Mouse (Mus musculus) large intestine, adult 2 months (tissue): ENCODE data around the gene Il11. TPM values are rescaled to one million over a fixed set of nuclear protein-coding genes. Genes with fewer than 3 reads are reported as not detected.

Experiments used
- DNase-seq: peaks from one replicate; pipeline ENCODE4 v3.0.0-alpha.2; 2012; ENCODE audit warnings: low read depth, low spot score
- WGBS: fragments of 180-500 bp; shearing (Covaris S2); methylation state at CpG from one replicate; pipeline ENCODE4 v1.1.7; 2018; 5-methylcytosine and 5-hydroxymethylcytosine counted together
- polyA plus RNA-seq: library from polyadenylated mRNA; depleted of rRNA; stranded (reverse); fragments of >200 nt; gene quantifications from 2 replicates; pipeline ENCODE4 v1.2.3, GENCODE M21; 2012; rRNA removed

Gene Il11
- polyA plus RNA-seq, 1 experiment = 0.11 TPM

DNA sequence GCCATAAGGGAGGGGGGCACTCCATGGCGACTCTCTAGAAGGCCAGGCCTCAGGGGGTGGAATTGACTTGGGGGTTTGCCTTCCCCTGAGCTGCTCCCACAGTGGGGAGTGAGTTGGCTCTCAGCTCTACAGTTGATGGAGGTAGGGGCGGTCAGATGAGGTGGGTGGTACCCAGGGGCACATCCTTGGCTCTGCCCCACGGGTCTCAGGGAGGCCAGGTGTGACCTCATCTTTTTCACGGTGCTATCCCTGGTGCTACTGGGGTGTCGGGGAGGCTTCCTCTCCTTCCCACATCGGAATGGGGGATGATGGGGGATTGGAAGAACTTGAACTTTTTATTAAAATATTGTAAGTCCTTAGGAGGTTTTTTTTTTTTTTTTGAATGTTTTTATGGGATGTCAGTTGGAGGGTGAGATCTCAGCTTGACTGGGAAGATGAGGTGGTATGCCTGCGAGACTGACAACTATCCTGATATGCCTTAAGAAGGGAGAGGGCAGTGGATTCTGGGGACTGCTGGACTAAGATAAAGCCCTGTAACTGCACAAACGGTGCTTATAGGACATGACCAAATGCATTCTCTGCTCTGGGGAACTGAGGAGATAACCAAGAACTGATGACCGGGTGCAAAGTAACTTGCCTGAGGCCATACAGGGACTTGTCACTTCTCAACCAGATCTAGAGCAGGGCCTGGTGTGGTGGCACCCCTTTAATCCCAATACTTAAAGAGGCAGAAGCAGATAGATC is 35.3 kb downstream of the Il11 start:
- no peak for DNase-seq
- 81% methylated on average over 9 of the region's 9 CpGs for WGBS

DNA sequence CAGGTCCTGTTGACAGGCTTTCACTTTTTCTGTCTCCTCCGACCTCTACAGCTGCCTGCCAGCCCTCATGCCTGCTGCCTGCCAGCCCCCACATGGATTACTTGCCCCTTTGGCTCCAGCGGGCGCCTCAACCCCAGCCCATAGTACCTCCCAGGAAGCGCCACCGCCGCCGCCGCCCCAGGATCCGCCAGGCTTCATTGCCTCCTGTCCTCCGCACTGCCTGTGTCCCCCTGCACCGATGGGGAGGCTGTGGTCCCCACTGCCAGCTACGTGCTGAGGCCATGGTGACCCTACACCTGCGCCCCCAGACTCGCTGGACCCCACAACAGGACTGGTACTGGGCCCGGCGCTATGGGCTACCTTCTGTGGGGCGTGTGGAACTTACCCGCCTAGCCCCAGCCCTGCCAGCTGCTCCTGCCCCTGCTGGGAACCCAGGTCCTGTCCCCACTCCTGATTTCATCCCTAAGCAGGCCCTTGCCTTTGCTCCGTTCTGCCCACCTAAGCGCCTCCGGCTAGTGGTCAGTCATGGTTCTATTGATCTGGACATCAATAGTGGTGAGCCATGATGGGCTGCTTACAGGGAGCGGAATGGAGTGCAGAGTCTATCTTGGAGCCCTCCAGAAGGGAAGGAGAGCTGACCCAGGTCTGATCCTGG is 36.2 kb downstream of the Il11 start:
- no peak for DNase-seq
- 95% methylated on average over 22 of the region's 22 CpGs for WGBS

DNA sequence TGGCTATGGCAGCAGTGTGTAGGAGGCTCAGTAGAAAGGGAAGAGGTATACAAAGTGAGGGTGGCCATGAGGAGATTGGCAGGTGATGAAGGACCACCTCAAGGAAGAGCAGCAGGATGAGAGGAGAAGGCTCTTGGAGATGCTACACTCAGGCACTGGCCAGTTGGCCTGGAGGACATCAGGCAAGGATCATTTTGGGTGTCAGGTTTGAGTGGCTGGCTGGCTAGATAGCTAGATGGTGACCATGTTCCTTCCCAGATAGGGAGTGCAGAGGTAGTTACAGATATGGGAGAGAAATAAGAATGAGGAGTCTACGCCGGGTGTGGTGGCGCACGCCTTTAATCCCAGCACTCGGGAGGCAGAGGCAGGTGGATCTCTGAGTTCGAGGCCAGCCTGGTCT is 37.8 kb downstream of the Il11 start:
- no peak for DNase-seq
- WGBS = 95% methylated on average over 6 of the region's 6 CpGs

DNA sequence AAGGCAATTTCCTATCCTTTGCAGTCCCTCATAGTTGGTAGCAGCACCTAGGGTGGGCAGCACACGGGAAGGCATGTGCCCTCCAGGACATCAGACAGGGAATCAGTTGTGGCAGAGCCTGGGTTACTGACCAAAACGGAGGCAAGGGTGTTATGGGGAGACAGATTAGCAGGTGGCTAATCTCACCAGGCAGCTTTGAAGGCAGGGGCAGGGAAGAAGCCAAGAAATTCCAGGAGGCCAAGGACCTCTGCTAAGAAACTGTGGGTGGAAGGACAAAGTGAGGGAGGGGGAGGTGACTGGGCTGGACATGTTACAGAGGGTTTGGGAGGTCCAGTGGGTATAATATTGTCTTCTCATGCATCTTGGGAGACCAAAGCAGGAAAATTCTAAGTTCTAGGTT is 39.3 kb downstream of the Il11 start:
- 67% methylated on average over 2 of the region's 2 CpGs for WGBS
- DNase-seq = no peak

DNA sequence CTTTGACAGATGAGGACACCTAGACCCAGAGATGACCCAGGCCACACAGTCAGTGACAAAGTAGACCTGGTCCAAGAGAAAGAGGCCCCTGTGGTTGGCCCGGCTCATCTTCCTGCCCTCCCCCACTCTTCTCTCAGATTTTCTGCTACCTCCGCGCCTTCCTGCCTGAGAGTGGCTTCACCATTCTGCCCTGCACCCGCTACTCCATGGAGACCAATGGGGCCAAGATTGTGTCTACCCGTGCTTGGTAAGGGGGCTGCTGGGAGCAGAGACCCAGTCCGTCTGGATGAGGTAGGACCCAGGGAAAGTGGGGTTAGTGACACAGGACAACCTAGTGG is 40.2 kb downstream of the Il11 start:
- no peak for DNase-seq
- WGBS = 94% methylated on average over 6 of the region's 6 CpGs

DNA sequence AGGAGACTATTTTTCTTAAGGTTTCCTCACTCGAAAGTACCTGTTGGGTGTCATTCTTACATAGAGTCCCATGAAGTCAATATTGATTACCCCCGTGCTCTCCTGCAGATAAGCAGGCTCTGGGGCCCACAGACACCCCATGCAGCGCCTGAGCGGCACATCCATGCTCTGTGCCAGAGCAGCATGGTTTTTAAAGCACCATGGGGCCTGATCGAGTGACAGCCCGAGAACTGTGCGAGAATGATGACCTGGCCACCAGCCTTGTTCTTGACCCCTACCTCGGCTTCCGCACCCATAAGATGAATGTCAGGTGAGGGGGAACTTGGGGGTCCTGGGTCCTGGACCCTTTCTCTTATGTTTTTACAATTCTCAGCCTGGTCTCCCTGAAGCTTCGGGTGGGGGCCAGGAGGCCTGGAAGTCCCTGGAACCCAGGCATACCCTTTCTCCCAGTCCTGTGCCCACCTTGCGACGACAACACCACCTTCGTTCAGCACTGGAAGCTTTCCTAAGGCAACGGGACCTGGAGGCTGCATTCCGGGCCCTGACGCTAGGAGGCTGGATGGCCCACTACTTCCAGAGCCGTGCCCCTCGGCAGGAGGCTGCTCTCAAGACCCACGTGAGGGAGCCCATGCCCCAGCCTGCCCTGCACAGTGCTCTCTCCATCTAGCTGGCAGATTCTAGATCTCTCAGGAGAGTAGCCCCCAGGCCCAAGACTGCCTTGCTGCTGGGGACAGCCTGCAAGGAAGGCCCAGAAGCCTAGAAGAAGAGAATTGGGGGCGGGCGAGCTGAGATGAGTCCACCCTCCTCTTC is 40.8 kb downstream of the Il11 start:
- WGBS = 85% methylated on average over 21 of the region's 21 CpGs

DNA sequence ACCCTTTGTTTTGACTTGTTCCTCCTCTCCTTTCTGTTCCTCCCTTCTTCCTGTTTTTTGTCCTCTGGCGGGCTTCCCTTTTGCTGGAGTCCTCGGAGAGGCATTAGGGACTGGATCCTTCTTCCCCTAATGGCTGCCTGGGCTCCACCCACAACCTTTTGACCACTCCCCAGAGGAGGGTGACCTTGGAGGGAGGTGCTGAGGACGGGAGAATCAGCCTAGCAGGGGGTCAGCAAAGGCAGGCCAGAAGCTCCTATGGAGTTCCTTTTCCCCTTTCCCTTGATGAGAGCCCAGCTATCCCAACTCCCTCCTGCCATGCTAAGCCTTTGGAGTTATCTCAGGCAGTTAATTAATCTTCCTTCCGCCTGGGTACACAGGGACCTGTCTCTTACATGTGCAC is 41.5 kb downstream of the Il11 start:
- no peak for DNase-seq
- 5% methylated on average over 4 of the region's 4 CpGs for WGBS

More for the DNA sequence above, 40.8 kb downstream of the Il11 start:
- no peak for DNase-seq

DNA sequence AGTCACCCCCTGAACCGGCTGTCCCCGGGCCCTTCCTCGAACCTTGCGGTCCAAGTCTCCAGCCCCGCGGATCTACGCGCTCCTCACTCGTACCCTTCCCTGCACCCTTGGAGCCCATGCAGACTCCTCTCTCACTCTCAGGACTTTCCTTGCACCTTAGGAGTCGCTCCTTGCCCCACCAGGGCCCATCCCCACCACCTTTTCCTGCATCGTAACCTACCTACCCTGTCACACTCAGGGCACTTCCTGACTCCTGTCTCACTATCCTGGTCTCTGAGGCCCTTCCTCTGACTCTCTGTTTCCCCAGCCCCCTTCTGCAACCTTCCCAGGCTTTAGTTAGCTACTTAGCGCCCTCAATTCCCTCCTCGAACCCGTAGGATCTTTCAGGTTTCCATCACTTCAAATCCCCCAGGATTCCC is 42.3 kb downstream of the Il11 start:
- no peak for DNase-seq

DNA sequence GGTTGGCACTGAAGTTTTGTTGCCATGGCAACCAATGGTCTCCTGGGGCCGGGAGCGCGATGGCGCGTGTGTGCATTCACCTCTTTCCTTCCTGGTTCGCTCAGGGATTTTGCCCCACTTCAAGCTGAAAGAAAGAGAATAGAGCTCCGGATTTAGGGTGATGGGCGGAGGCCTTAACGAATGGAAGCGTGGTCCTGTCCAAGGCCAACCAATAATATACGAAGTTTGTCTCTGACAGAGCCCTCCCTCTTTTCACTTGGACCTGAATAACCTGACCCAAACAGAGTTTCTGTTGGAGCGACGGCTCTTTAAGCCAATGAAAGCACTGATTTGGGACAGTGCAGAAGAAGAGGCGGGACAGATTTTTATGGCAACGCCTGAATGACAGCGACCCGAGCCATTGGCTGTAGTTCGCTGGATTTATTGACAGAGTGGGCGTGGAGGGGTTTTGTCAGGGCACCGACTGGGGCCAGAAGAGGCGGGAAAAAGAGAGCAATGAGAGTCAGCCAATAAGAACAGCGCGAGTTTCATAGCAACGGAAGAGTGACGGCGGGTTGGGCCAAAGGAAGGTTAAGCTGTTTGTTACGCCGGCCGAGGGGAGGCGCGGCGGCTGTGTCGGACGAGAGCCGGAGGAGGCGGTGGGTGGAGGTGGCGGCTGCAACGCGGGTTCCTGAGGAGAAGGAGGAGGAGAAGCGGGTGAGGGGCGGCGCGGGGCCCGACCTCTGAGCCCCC is 42.9 kb downstream of the Il11 start, which contains the start of gene Kmt5c:
Gene Kmt5c, plus strand, starts transcription at position 572 of the 732 bp plus-strand sequence.
- under 1% methylated on average over 44 of the region's 44 CpGs for whole genome bisulfite sequencing
- peak; percentile 100 for DNase-seq

More for the DNA sequence above, 42.3 kb downstream of the Il11 start:
- under 1% methylated on average over 14 of the region's 14 CpGs for WGBS

DNA sequence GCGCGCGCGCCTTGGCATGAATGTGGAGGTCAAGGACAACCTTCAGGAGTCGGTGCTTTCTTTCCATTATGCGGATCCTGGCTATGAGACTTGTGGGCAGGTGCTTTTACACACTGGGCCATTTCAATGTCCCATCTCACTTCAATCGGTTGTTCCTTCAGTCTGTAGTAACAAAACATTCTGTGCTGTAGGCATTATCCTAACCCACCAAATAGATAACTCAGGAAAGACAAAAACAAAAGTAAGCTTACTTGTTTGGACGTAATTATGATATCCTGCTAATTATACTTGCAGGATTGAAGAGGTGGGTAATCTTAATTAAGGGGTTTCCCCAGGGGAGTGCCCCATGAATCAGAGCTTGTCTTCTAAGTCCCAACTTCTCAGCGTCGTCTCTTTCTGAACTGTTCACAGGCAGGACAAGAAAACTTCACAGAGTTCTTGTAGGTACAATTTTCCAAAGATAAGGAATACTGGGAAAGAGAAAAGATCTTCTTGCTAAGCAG is 43.6 kb downstream of the Il11 start:
- no peak for DNase-seq
- 45% methylated on average over 10 of the region's 10 CpGs for WGBS

DNA sequence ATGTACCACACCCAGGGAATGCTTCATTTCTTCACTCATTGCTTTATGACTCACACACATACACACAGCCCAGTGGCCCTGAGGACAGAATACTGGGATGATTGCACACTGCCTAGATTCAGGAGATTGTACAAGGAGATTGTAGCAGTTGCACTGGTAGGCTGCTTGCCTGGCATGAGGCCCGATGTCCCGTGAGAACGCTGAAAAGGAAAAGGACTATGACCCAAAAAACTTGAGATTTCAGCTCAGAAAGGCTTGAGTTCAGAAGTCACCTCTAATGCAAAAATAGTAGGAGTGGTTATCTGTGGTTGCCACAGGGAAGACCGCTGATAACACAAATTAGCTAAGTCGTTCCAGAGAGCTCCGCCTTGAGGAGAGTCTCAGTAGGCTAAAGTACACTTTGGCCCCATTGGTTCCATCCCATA is 49.7 kb downstream of the Il11 start:
- no peak for DNase-seq
- 25% methylated on average over 6 of the region's 6 CpGs for WGBS

DNA sequence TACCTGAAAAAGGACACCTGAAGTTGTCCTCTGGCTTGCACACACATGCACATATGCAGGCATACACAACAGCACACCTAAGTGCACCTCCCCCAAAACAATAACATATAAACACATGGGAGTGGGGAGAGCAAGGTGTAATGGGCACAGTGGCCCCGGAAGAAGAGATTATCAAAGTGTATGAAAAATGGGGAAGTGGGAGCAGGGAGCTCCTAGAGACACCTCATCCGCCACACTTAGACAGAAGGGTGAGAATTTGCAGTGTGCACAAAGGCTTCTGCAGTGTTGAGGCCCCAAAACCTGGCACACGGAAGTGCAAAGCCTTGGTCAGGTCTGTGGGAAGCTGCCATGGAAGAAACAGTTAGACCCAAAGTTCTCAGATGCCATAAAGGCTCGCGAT is 51.6 kb downstream of the Il11 start:
- WGBS = 83% methylated on average over 5 of the region's 5 CpGs
- DNase-seq = no peak

DNA sequence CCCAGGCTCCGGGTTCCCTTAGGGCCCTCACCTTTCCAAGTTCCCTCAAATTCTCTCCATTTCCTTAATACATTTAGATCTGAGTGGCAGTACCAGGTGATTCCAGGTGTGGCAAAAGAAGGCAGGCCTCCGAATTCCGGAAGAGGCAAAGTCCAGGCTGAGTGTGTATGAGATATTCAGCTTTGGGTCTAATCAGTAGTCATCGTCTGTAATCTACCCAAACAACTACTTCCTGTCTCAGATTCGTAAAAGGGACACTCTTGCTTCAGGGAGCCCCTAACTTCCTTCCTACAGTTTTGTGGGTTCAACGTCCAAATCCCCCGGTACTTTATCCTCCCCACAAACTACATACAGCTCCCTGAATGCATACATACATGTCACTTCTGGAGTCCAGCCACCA is 57.5 kb downstream of the Il11 start, which contains the start of gene Tmem150b:
Gene Tmem150b, minus strand, starts transcription at position 81 of the 400 bp plus-strand sequence.
- WGBS = 15% methylated on average over 7 of the region's 7 CpGs
- DNase-seq = peak; percentile 87

DNA sequence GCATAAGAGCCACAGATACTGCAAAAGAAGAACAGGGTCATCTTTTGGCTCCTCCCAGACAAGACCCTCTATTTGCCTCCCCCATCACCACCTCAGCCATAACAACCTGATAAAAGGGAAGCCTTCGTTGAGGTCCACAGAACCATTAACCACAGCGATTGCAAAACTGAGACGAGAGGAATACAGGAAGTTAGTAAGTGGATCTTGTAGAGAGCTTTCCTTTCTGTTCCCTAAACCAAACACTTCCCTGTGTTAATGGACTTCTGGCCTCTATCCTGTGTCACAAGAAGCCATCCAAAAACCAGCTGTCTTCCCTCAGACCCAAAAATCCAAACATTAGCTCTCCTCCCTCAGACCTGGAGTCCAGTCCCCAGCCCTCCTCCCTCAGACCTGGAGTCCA is 58.3 kb downstream of the Il11 start:
- DNase-seq = no peak
- WGBS = 7% methylated on average over 3 of the region's 3 CpGs

DNA sequence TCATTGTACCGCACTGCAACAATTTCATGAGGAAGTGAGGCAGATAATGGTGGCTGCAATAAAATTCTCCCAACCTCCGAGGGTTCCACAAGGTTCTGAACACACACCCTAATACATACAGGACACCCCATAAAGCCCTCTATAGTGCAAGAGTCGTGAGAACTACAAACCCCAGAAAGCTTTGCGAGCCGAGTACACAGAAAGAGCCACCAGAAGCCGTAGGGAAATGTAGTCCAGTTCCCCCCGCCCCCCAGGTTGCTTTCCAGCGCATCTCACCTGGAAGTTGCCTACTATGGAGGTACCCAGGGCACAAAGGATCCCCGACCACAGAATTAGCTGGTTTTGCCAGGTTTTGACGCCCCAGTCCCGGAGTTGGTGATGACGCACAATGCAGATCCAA is 59.2 kb downstream of the Il11 start:
- 23% methylated on average over 12 of the region's 12 CpGs for WGBS
- no peak for DNase-seq

Other genes with a start within 250 kb of the Il11 start
- 4.5 and 5.3 TPM in 2 replicates for gene Syt5, start 235.3 kb downstream of the Il11 start, polyA plus RNA-seq
- 85.7 and 191 TPM in 2 replicates for gene Ptprh, start 178.8 kb downstream of the Il11 start, polyA plus RNA-seq
- gene Tmem86b, start 151.4 kb downstream of the Il11 start, polyA plus RNA-seq = 72.9 and 162 TPM in 2 replicates
- gene Ppp6r1, start 123.8 kb downstream of the Il11 start, polyA plus RNA-seq = 104 and 150 TPM in 2 replicates
- 32.7 and 34.4 TPM in 2 replicates for gene Hspbp1, start 97.8 kb downstream of the Il11 start, polyA plus RNA-seq
- gene Brsk1, start 92.3 kb downstream of the Il11 start, polyA plus RNA-seq = 1.7 and 2.3 TPM in 2 replicates
- gene Tmem150b, start 57.6 kb downstream of the Il11 start, polyA plus RNA-seq = 84.0 and 118 TPM in 2 replicates
- gene Kmt5c, start 42.7 kb downstream of the Il11 start, polyA plus RNA-seq = 95.6 and 126 TPM in 2 replicates
- 45.0 and 50.2 TPM in 2 replicates for gene Cox6b2, start 29.8 kb downstream of the Il11 start, polyA plus RNA-seq
- gene Fam71e2, start 11.6 kb downstream of the Il11 start, polyA plus RNA-seq = not detected in 2 replicates
- not detected in 2 replicates for gene Tmem190, start 78 bp upstream of the Il11 start, polyA plus RNA-seq
- 81.4 and 90.8 TPM in 2 replicates for gene Tmem238, start 6.8 kb upstream of the Il11 start, polyA plus RNA-seq
- 510 and 604 TPM in 2 replicates for gene Rpl28, start 10.0 kb upstream of the Il11 start, polyA plus RNA-seq
- gene Ube2s, start 29.7 kb upstream of the Il11 start, polyA plus RNA-seq = 348 and 501 TPM in 2 replicates
- gene Shisa7, start 61.8 kb upstream of the Il11 start, polyA plus RNA-seq = 0.78 and 0.86 TPM in 2 replicates
- gene Isoc2b, start 87.4 kb upstream of the Il11 start, polyA plus RNA-seq = 20.4 and 27.2 TPM in 2 replicates
- 14.7 and 16.2 TPM in 2 replicates for gene Isoc2a, start 94.3 kb upstream of the Il11 start, polyA plus RNA-seq
- gene Gm36210, start 123.7 kb upstream of the Il11 start, polyA plus RNA-seq = not detected in 2 replicates
- 12.7 and 14.6 TPM in 2 replicates for gene Zfp628, start 132.4 kb upstream of the Il11 start, polyA plus RNA-seq
- 4.3 and 7.1 TPM in 2 replicates for gene Nat14, start 139.2 kb upstream of the Il11 start, polyA plus RNA-seq
- 2.9 and 3.6 TPM in 2 replicates for gene Ssc5d, start 142.9 kb upstream of the Il11 start, polyA plus RNA-seq
- gene Sbk2, start 181.5 kb upstream of the Il11 start, polyA plus RNA-seq = 0.06 and 0.18 TPM in 2 replicates
- not detected in 2 replicates for gene Sbk3, start 188.3 kb upstream of the Il11 start, polyA plus RNA-seq
- gene Zfp579, start 213.3 kb upstream of the Il11 start, polyA plus RNA-seq = 30.6 and 33.2 TPM in 2 replicates
- 39.4 and 44.3 TPM in 2 replicates for gene Zfp524, start 231.6 kb upstream of the Il11 start, polyA plus RNA-seq
- gene Fiz1, start 231.8 kb upstream of the Il11 start, polyA plus RNA-seq = 22.2 and 29.6 TPM in 2 replicates
- 0.37 TPM in 1 of 2 replicates, not detected in the other for gene Gm44973, start 232.6 kb upstream of the Il11 start, polyA plus RNA-seq
- gene Zfp865, start 237.5 kb upstream of the Il11 start, polyA plus RNA-seq = 14.2 and 20.5 TPM in 2 replicates
- 1.4 and 1.8 TPM in 2 replicates for gene Ccdc106, start 237.7 kb upstream of the Il11 start, polyA plus RNA-seq